Mouse (Mus musculus) heart, adult 8-10 months (tissue): ENCODE results near the gene Mmp9. TPM values are rescaled to one million over a fixed set of nuclear protein-coding genes. Genes with fewer than 3 reads are reported as not detected.

Experiments used
- DNase-seq: peaks from one replicate; pipeline ENCODE4 v3.0.0; 2022; ENCODE audit warnings: low spot score
- total RNA-seq, 4 experiments: library from RNA; stranded (reverse); gene quantifications; 2 replicates each; pipeline ENCODE4 v1.2.4; 2022

Gene Mmp9
- total RNA-seq, 4 experiments from 2014 or later, result 0.84 to 1.2 (median 0.98) TPM

- DNase-seq, result peak; percentile 45
These were observed 12.6 kb downstream of the Mmp9 start for GRCm38 (mm10) chr2:164953224-164953623.

GRCm38 (mm10) chr2:164955725-164956124 lies 15.1 kb downstream of the Mmp9 start:
- DNase-seq, result no peak

- no peak for DNase-seq
These were observed 15.6 kb downstream of the Mmp9 start for GRCm38 (mm10) chr2:164956195-164956594.

GRCm38 (mm10) chr2:164957548-164958315 lies 17.2 kb downstream of the Mmp9 start:
- no peak for DNase-seq

- no peak for DNase-seq
These were observed 20.3 kb downstream of the Mmp9 start, which contains the start of gene Slc12a5 for GRCm38 (mm10) chr2:164960716-164961441. Gene Slc12a5 (plus strand): TSS chr2:164960802.

- DNase-seq, result peak; percentile 38
These were observed 21.1 kb downstream of the Mmp9 start for GRCm38 (mm10) chr2:164961506-164962182.

- no peak for DNase-seq
These were observed 21.6 kb downstream of the Mmp9 start for GRCm38 (mm10) chr2:164962183-164962580.

- DNase-seq, result no peak
These were observed 23.8 kb downstream of the Mmp9 start for GRCm38 (mm10) chr2:164964242-164964894.

- no peak for DNase-seq
These were observed 24.4 kb downstream of the Mmp9 start for GRCm38 (mm10) chr2:164964981-164965380.

GRCm38 (mm10) chr2:164966381-164966780 lies 25.8 kb downstream of the Mmp9 start:
- DNase-seq, result no peak

GRCm38 (mm10) chr2:164967193-164967592 lies 26.6 kb downstream of the Mmp9 start:
- DNase-seq, result no peak

- DNase-seq, result no peak
These were observed 27.3 kb downstream of the Mmp9 start for GRCm38 (mm10) chr2:164967761-164968440.

- peak; percentile 38 for DNase-seq
These were observed 27.9 kb downstream of the Mmp9 start for GRCm38 (mm10) chr2:164968451-164968851.

GRCm38 (mm10) chr2:164969348-164969781 lies 28.8 kb downstream of the Mmp9 start:
- no peak for DNase-seq

GRCm38 (mm10) chr2:164970631-164971196 lies 30.1 kb downstream of the Mmp9 start:
- DNase-seq, result no peak

GRCm38 (mm10) chr2:164972646-164973045 lies 32.1 kb downstream of the Mmp9 start:
- no peak for DNase-seq

- DNase-seq, result no peak
These were observed 35.0 kb downstream of the Mmp9 start for GRCm38 (mm10) chr2:164975611-164976010.

- DNase-seq, result no peak
These were observed 39.2 kb downstream of the Mmp9 start for GRCm38 (mm10) chr2:164979749-164980148.

- no peak for DNase-seq
These were observed 45.4 kb downstream of the Mmp9 start for GRCm38 (mm10) chr2:164985962-164986361.

GRCm38 (mm10) chr2:164986371-164987027 lies 45.9 kb downstream of the Mmp9 start:
- DNase-seq, result no peak
